Mouse (Mus musculus): ENCODE results near the gene Chka. TPM values are rescaled to one million over a fixed set of nuclear protein-coding genes. Genes with fewer than 3 reads are reported as not detected.

Chka gene
- polyA plus RNA-seq, 1 experiment from 2014 or later, result 47.8 TPM

DNA sequence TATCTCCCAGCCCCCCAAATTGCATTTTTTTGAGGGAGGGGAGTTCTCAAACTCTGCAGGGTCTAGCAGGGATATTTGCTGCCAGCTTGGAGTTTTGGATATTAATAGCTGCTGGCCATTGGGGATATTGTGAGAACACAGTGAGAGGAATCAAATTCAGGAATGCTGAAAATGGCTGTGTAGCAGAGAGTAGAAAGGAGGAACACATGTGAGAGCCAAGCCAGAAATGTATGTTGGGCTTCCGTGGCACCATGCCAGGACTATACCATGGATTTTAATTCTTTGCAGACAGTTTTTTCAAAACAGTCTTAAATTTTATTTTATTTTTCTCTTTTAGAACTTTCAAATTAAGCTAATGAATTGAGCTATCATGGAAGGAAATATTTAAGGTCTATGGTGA lies 16.7 kb downstream of the Chka start:
- no peak for ATAC-seq (ENCODE audit: low FRiP score, low read depth)
- no peak overlapping the region for H3K27ac ChIP-seq
- 68% methylated on average over 1 of the region's 1 CpGs for WGBS
- H3K9me3 ChIP-seq, result no peaks in the 10 kb centered on the region
- H3K4me3 ChIP-seq, result no peak overlapping the region
- peaks cover 8% of the 10 kb centered on the region for H3K4me1 ChIP-seq
- H3K4me2 ChIP-seq (replicated peaks), result no peak overlapping the region
- H3K9ac ChIP-seq, result no peak overlapping the region
- no peaks in the 10 kb centered on the region for H3K27me3 ChIP-seq
- H3K36me3 ChIP-seq, result peaks cover 22% of the 10 kb centered on the region

DNA sequence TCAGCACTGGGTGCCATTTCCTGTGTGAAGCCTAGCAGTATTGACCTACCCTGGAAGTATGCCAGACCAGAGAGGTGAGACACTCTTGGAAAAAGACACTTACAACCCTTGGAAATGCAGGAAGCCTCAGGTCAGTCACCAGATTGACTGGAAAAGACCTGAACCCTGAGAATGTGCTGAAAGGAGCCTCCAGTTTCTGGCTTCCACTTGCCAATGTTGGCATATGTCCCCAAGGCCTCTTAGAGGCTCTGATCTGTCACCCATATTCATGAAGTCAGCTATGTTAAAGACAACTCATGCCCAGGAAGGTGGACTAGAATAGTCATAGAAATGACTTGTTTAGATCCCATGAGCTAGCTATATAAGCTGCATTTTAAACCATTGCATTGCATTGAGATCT lies 19.9 kb downstream of the Chka start:
- no peak overlapping the region for H3K27ac ChIP-seq
- no peak overlapping the region for H3K9ac ChIP-seq
- no peak overlapping the region for H3K4me2 ChIP-seq (replicated peaks)
- H3K27me3 ChIP-seq, result no peaks in the 10 kb centered on the region
- H3K36me3 ChIP-seq, result peaks cover 11% of the 10 kb centered on the region
- H3K4me1 ChIP-seq, result peaks cover 20% of the 10 kb centered on the region
- H3K9me3 ChIP-seq, result no peaks in the 10 kb centered on the region
- ATAC-seq (ENCODE audit: low FRiP score, low read depth), result no peak
- no peak overlapping the region for H3K4me3 ChIP-seq

DNA sequence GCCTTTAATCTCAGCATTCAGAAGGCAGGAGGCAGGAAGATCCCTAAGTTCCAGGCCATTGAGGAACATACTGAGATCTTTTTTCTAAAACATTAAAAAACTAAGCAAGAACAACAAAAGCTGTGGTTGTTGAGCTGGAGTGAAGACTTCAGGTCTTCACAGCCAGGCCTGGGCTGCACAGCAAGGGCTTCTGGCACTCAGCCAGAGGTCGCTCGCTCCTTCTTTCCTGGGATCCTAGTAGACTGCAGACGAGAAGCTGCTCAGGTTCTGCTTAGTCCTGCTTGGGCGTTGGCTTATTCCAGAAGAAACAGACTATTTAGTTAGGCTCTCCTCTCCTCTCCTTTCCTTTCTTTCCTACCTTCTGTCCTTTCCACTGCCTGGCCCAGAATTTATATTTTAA lies 20.8 kb downstream of the Chka start:
- ATAC-seq (ENCODE audit: low FRiP score, low read depth), result no peak
- H3K27ac ChIP-seq, result no peak overlapping the region
- H3K36me3 ChIP-seq, result peaks cover 17% of the 10 kb centered on the region
- WGBS, result 64% methylated on average over 4 of the region's 4 CpGs
- peaks cover 20% of the 10 kb centered on the region for H3K4me1 ChIP-seq
- no peaks in the 10 kb centered on the region for H3K9me3 ChIP-seq
- H3K4me2 ChIP-seq (replicated peaks), result no peak overlapping the region
- no peaks in the 10 kb centered on the region for H3K27me3 ChIP-seq
- H3K9ac ChIP-seq, result no peak overlapping the region
- H3K4me3 ChIP-seq, result no peak overlapping the region

DNA sequence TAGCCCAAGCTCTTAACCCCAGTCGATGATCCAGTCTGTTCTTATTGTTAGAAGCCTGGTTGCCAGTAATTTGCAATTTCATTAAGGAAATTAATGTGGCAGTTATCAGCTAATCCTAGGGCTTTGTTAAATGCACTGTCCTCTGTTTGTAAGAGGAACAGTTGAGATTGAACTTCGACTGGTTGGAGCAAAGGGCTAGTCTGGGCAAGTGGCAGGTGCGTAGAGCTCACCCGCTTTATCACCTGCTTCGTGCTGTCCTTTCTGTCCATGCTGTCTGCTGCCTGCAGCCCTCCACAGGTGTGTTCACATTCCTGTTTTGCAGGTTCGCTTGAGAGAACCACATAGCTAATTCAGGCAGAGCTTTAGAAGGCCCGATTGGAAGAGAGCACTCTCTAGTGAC lies 23.5 kb downstream of the Chka start:
- Histone ChIP-seq H3K36me3 (peaks cover 21% of the 10 kb centered on the region), H3K9me3 (no peaks in the 10 kb centered on the region), H3K4me1 (peaks cover 19% of the 10 kb centered on the region), H3K4me2 (replicated peaks) (no peak overlapping the region), H3K27me3 (no peaks in the 10 kb centered on the region), H3K4me3 (no peak overlapping the region), H3K9ac (no peak overlapping the region), H3K27ac (no peak overlapping the region)
- ATAC-seq (ENCODE audit: low FRiP score, low read depth), result no peak
- 70% methylated on average over 7 of the region's 7 CpGs for WGBS

DNA sequence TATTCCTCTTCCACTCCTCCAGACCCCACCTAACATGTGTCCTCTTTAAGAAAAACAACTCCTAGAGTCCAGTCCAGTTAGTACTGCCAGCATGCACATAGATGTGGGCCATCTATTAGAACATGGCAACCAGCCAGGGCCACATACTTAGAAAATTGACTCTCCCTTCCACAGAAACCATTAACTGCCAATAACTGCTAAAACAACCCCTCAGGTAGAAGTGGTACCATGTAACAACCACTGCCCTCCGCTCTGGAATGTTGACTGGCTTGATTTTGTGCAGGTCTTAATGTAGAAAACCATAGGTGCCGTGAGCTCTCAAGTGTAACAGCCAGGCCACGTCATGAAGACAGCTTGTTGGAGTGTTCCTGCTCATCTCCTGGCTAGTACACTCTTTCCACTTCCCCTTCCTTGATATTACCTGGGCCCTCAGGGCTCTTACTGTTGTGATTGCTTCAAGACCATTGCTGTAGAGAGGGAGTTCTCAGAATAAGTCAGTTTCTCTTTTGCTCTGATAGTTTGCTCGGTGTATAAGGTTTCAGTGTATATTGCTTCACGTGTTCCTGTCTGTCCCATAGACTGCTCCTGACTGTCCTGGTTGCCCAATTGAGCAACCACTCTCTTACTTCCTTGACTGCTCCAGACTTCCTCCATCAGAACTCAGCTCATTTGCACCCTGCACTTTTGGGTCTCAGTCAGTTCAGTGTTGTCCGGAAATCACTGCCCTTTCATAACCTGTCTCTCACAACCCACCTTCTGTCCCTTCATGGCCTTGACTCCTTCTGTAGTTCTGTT lies 28.7 kb downstream of the Chka start:
- Histone ChIP-seq H3K36me3 (peaks cover 32% of the 10 kb centered on the region), H3K9ac (no peak overlapping the region), H3K9me3 (no peaks in the 10 kb centered on the region), H3K4me3 (no peak overlapping the region), H3K27me3 (no peaks in the 10 kb centered on the region), H3K4me1 (peaks cover 10% of the 10 kb centered on the region), H3K4me2 (replicated peaks) (no peak overlapping the region), H3K27ac (no peak overlapping the region)
- no peak for ATAC-seq (ENCODE audit: low FRiP score, low read depth)
- WGBS, result 70% methylated on average over 6 of the region's 6 CpGs

DNA sequence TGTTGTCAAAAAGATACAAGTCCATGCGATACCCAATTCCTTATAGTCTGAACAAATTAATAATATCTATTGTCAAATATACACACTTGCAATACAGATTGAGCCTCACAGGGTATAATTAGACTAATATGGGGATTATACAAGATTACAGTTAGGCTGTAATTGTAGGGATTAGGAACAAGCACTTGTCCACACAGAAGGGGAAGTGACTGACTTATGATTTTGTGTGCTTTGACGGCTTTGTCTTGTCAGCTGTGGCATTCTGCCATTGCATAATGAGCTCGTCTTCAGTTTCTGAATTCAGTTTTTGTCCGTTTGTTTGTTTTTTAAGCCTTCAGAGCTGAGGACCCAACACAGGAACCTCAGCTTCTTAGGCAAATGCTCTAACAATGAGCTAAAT lies 30.6 kb downstream of the Chka start:
- Histone ChIP-seq H3K4me3 (no peak overlapping the region), H3K4me1 (peaks cover 8% of the 10 kb centered on the region), H3K9ac (no peak overlapping the region), H3K9me3 (no peaks in the 10 kb centered on the region), H3K27me3 (no peaks in the 10 kb centered on the region), H3K27ac (no peak overlapping the region), H3K36me3 (peaks cover 36% of the 10 kb centered on the region), H3K4me2 (replicated peaks) (no peak overlapping the region)
- ATAC-seq (ENCODE audit: low FRiP score, low read depth), result no peak
- WGBS, result 91% methylated on average over 4 of the region's 4 CpGs

DNA sequence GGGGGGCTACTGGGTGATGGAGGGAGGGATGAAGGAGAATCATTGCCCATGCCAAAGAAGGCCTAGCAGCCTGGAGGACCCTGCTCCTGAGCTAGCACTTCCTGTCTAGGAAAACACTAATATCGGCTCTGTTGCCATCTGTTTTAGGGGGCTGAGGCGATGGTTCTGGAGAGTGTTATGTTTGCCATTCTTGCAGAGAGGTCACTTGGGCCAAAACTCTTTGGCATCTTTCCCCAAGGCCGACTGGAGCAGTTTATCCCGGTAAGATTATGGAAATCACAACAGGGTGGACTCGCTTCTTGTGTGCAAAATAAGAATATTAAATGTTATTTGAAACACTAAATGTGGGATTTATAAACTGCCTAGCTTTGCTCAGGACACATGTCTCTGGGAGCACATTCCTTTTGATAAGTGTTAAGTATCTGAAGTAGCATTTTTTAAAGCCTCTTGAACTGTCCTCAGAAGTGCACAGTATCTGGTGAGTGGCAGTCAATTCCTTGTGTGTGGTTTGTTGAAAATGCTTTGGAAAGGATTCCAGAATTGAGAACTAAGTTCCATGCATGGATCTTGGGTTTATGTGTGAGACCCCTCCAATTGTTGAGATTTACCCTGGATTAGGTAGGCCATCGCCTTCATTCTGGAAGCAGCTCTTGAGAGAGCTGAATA lies 32.9 kb downstream of the Chka start:
- peaks cover 47% of the 10 kb centered on the region for H3K36me3 ChIP-seq
- peaks cover 8% of the 10 kb centered on the region for H3K4me1 ChIP-seq
- H3K27me3 ChIP-seq, result no peaks in the 10 kb centered on the region
- 67% methylated on average over 6 of the region's 6 CpGs for WGBS
- no peak for ATAC-seq (ENCODE audit: low FRiP score, low read depth)
- H3K27ac ChIP-seq, result no peak overlapping the region
- no peak overlapping the region for H3K9ac ChIP-seq
- no peak overlapping the region for H3K4me2 ChIP-seq (replicated peaks)
- no peak overlapping the region for H3K4me3 ChIP-seq
- H3K9me3 ChIP-seq, result no peaks in the 10 kb centered on the region

DNA sequence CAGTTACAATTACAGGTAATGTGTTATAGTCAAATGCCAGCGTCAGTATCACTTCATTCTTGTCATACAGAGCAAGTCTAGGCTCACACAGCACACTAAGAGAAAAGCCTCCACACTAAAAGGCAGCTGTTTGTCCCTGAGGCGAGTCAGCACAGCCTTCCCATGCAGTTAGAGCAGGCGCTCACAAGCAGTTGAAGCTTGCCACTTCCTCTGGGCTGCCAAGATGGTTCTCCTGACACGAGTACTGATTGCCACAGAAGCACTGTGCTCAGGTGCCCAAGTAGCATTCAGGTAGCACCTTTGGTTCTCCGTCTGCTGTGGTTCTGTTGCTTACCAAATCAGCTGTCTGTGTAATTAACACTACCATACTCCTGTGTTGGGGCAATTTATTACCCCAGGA lies 37.5 kb downstream of the Chka start:
- H3K27me3 ChIP-seq, result no peaks in the 10 kb centered on the region
- no peak overlapping the region for H3K27ac ChIP-seq
- no peak for ATAC-seq (ENCODE audit: low FRiP score, low read depth)
- 88% methylated on average over 5 of the region's 5 CpGs for WGBS
- no peak overlapping the region for H3K9ac ChIP-seq
- no peaks in the 10 kb centered on the region for H3K4me1 ChIP-seq
- H3K36me3 ChIP-seq, result peaks cover 91% of the 10 kb centered on the region
- H3K4me3 ChIP-seq, result no peak overlapping the region
- no peak overlapping the region for H3K4me2 ChIP-seq (replicated peaks)
- H3K9me3 ChIP-seq, result no peaks in the 10 kb centered on the region

DNA sequence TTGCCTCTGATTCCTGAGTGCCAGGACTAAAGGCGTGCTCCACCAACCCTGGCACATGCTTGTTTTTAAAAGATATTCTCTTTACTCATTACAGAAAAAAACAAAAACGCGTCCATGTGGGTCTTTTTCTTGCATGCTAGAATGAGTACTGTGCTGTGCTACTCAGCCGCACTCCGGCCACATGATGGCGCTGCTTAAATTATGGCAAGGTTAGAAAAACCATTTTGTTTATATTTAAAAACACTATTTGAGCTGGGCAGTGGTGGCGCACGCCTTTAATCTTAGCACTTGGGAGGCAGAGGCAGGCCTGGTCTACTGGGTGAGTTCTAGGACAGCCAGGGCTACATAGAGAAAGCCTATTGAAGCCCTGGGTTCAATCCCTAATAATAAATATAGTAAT lies 38.6 kb downstream of the Chka start:
- H3K9me3 ChIP-seq, result no peaks in the 10 kb centered on the region
- H3K27ac ChIP-seq, result no peak overlapping the region
- no peak overlapping the region for H3K9ac ChIP-seq
- H3K36me3 ChIP-seq, result peaks cover 92% of the 10 kb centered on the region
- no peak for ATAC-seq (ENCODE audit: low FRiP score, low read depth)
- H3K4me2 ChIP-seq (replicated peaks), result no peak overlapping the region
- no peaks in the 10 kb centered on the region for H3K4me1 ChIP-seq
- H3K4me3 ChIP-seq, result no peak overlapping the region
- no peaks in the 10 kb centered on the region for H3K27me3 ChIP-seq
- WGBS, result 84% methylated on average over 8 of the region's 8 CpGs

DNA sequence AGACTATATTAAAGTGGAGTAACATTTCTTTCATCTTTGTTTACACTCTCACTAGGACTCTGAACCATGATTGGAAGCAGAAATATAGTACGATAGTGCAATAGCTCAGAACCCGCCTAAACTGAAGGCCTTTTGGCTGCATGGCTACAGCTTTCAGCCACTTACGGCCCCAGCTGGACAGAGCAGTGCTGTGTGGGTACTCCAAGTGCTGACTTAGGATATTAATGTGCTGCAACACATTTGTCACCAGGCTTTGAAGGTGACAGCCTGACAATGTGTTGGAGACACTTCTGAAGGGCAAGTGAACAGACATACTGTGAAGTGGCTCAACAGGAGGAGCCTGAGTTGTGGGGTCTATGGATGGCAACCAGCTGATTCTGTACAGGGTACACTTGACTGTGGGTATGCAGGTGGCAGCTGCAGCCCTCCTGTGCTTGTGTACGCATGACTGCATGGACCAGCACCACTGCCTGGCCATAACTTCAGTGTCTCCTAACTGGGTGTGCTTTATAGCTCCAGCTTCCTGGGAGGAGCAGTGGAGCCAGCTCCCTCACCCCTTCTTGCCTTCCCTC lies 42.1 kb downstream of the Chka start:
- Histone ChIP-seq H3K27me3 (no peaks in the 10 kb centered on the region), H3K4me1 (no peaks in the 10 kb centered on the region), H3K9ac (no peak overlapping the region), H3K27ac (no peak overlapping the region), H3K9me3 (no peaks in the 10 kb centered on the region), H3K4me3 (no peak overlapping the region), H3K36me3 (peaks cover 98% of the 10 kb centered on the region), H3K4me2 (replicated peaks) (no peak overlapping the region)
- ATAC-seq (ENCODE audit: low FRiP score, low read depth), result no peak
- WGBS, result 92% methylated on average over 4 of the region's 4 CpGs

DNA sequence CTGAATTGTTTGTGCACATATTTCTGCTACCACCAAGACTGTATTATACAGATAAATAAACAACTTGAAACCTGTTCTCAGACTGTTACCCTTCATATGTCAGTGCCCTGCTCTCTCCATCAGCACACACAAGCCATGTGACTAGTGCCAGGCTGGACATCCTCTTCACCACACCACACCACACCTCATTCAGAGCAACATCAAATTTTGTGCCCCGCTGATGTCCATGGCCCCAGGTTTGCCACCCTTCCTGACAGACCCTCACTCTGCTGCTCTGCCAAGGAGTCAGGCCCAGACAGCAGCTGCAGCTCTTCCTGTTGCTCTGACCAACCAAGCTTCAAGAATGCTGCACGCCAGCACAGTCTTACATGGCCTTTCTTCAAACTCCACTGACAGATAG lies 42.7 kb downstream of the Chka start:
- Histone ChIP-seq H3K27ac (no peak overlapping the region), H3K9ac (no peak overlapping the region), H3K4me1 (no peaks in the 10 kb centered on the region), H3K4me2 (replicated peaks) (no peak overlapping the region), H3K4me3 (no peak overlapping the region), H3K36me3 (peaks cover 96% of the 10 kb centered on the region), H3K27me3 (no peaks in the 10 kb centered on the region), H3K9me3 (no peaks in the 10 kb centered on the region)
- no peak for ATAC-seq (ENCODE audit: low FRiP score, low read depth)
- 93% methylated on average over 2 of the region's 2 CpGs for WGBS

DNA sequence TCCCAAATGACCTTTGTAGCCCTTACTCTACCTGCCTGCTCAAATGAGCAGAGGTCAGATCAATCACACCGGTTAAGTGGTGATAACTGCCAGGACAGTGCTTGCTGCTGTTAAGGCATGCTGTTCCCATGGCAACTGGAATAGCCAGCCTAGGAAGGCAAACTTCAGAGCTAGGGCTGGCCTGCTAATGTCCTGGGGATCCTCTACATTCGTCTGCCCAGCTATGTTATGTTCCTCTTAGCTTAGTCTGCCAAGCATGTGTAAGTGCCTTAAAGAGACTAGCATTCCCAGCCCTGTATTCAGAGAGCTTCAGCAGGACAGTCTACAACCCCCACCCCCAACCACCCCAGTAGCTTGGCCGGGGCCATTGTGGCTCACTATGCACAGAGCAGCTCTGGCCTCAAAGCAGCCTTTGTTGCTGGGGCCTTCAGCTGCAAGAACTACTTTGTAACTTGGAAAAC lies 43.6 kb downstream of the Chka start:
- H3K27me3 ChIP-seq, result no peaks in the 10 kb centered on the region
- H3K4me3 ChIP-seq, result no peak overlapping the region
- 0 out of 2 replicates have a peak, but pooled peaks have one; percentile 35 for ATAC-seq (ENCODE audit: low FRiP score, low read depth)
- H3K36me3 ChIP-seq, result peaks cover 96% of the 10 kb centered on the region
- no peak overlapping the region for H3K4me2 ChIP-seq (replicated peaks)
- no peak overlapping the region for H3K9ac ChIP-seq
- no peaks in the 10 kb centered on the region for H3K9me3 ChIP-seq
- 27% methylated on average over 3 of the region's 3 CpGs for WGBS
- no peak overlapping the region for H3K27ac ChIP-seq
- no peaks in the 10 kb centered on the region for H3K4me1 ChIP-seq

All from limb, embryonic 13.5 days (tissue).